Mouse (Mus musculus): ENCODE data around the gene Dgat2.

The Dgat2 gene

GRCm38 (mm10) chr7:99133811-99134402 is 48.6 kb downstream of the Dgat2 start:
- no peak for DNase-seq

GRCm38 (mm10) chr7:99132597-99132996 is 49.9 kb downstream of the Dgat2 start:
- no peak for DNase-seq

DNA sequence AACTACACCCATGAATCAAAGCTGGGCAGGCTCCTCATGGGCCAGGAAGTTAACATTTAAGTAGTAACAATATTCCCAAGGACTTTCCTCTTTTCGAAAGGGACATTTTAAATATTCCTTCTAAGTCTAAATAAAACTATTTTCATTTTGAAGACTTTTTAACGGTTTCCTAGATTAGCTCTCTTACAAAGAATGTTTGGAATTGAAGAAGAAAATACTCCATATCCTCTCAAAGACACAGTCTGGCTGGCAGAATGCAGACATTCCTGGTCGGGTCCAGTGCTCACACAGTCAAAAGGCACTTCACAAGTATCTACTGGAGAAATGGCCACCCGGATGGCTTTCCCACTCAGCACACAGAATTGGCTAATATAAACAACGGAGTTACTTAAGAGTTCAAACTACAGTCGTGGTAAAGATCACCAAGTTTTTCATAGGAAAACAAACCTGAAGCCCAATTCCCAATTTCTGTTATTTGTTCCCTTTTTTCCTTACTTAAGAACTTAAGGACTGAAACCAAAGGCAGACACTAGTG is 50.6 kb downstream of the Dgat2 start:
- DNase-seq = no peak

DNA sequence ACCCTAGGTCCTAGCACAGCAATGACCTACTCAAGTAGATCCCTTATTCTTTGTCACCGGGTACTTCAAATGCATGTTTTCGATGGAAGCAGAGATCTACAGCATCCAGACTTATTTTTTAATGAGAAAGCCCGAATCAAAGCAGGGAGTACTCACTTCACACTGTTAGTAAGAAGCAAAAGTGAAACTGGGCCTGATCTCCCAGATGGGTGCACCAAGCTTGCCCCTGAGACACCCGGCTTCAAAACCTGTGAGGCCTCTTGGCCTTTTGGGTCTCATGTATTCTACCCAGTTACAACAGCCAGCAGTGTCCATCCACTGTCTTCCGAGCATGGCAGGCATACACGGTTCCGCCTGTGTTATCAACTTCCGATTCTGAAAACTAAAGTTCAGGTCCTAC is 53.6 kb downstream of the Dgat2 start:
- DNase-seq = no peak

GRCm38 (mm10) chr7:99128020-99128950 is 54.2 kb downstream of the Dgat2 start:
- no peak for DNase-seq

- DNase-seq = no peak
These were observed 56.5 kb downstream of the Dgat2 start for GRCm38 (mm10) chr7:99126057-99126456.

DNA sequence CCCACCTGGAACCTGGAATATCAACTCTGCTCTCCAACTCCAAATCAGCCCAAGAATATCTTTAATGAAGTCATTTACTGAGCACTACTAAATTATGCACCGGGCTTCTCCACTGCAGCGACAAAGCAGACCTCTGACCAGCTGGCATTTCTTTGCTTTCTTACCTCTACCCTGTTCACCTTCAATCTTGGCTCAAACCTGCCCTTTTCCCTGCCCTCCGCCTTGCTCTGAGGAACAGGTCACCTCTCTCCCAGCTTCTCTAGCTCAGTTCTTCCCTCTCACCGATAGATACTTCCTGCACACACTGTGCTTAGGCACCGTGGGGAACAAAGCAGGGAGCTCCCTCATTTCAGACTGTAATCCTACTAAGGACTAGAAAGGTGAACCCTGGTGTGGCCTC is 59.9 kb downstream of the Dgat2 start:
- no peak for DNase-seq

- DNase-seq = no peak
These were observed 61.5 kb downstream of the Dgat2 start for GRCm38 (mm10) chr7:99120865-99121521.

DNA sequence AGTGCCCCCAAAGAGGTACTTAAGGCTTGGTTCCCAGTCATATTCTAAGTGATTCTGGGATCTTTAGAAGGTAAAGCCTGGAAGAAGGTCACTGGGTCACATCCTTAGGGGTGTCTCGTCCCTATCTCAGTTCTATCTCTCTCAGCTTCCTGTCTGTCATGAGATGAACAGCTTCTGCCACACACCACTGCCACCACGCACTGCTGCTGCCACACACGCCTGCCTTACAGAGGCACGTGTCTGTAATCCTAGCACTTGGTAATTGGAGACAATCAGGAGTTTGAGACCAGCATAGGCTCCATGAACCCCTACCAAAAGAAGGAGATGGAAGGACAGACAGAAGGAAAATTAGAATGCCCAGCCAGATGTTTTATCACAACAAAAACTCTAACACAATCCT is 62.4 kb downstream of the Dgat2 start:
- no peak for DNase-seq

DNA sequence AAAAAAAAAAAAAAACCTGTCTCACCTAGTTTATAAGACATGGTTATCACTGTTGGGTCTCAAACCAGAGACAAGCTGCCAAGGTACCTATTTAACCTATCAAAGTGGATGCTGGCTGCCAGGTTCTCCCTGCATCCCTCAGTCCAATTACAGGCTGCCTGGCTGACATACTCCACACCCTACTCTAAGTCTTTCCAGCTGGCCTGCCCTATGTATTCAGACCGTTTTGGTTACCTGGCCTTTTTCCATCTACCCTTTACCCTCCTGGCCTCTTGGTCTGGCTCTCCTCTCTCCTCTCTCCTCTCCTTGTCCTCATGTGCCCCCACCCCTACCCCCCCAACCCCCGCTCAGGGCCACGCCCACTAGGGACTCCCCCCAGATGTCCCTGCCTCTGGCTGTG is 65.7 kb downstream of the Dgat2 start:
- no peak for DNase-seq

- DNase-seq = peak; percentile 79
These were observed 68.4 kb downstream of the Dgat2 start for GRCm38 (mm10) chr7:99114006-99114726.

GRCm38 (mm10) chr7:99107566-99107965 is 75.0 kb downstream of the Dgat2 start:
- DNase-seq = no peak

DNA sequence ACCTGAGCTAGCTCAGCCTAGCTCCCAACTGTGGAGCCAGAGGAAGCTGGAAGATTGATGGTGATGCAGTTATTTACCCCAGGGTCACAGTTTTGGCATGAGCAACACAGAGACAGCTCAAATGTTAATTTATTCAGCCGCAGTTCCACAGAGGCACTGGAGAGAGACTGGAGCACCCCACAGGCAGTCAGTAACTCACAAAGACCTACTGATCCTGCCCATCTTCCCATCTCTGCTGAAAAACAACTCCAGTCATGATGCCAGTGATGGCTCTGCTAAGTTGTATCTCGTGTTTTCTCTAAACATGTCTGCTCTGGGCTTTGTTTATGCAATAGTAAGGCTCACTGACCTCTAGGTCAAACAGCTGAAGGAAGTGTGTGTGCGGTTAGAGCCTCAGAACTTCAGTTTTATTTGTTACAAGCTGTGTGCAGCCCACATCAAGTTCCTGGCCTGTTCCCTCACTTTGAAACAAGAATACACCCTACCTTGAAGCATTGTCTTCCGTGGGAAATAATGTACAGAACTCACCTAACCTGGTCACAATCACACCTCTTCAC is 75.7 kb downstream of the Dgat2 start:
- DNase-seq = no peak

Measured in cerebellum, adult 9-11 months (tissue).